Mouse (Mus musculus): Measurements from ENCODE around the gene Ubxn7.

The Ubxn7 gene

DNA sequence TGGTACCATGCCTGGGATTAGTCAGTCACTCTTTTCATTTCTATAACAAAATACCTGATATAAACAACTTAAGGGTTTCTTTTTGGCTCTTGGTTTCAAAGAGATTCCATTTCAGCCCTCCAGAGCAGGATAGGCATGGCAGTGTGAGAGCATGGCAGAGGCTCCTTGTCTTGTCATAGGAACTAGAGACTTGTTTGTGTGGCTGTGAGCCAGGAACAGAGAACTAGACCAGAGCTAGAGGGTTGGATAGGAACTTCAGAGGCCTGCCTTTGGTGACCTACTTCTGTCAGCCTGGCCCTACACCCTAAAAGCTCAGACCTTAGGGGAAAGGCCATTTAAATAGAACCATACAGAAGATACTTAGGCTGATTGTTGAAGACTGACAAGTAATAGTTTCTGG, 50.8 kb downstream of the Ubxn7 start:
- DNase-seq (ENCODE audit: low spot score in 2 of 2) = no peak

- no peak for DNase-seq (ENCODE audit: low spot score in 2 of 2)
Measured at GRCm38 (mm10) chr16:32384885-32385284, 52.8 kb downstream of the Ubxn7 start.

GRCm38 (mm10) chr16:32386826-32387225, 54.8 kb downstream of the Ubxn7 start:
- no peak for DNase-seq (ENCODE audit: low spot score in 2 of 2)

DNA sequence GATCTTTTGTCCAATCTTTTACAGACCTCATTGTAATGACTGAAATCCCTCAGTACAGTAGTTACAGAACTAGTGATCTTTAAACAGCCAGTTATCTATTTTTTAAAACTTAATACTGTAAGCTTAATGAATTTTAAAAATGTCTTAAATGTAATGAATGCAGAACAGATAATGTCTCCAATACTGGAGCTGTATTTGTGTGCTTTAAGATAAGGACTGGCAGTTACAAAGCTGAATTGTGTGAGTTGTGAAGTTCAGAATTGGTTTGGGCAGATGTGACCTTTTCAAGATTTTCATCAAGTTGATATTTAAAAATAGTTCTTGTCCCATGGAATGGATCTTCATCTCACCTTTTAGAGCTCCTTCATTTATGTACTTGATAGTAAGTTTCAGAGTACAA, 57.0 kb downstream of the Ubxn7 start:
- no peak for DNase-seq (ENCODE audit: low spot score in 2 of 2)

GRCm38 (mm10) chr16:32389841-32390240, 57.8 kb downstream of the Ubxn7 start:
- no peak for DNase-seq (ENCODE audit: low spot score in 2 of 2)

GRCm38 (mm10) chr16:32390882-32391281, 58.8 kb downstream of the Ubxn7 start:
- DNase-seq (ENCODE audit: low spot score in 2 of 2) = no peak

GRCm38 (mm10) chr16:32395679-32396540, 63.9 kb downstream of the Ubxn7 start:
- DNase-seq (ENCODE audit: low spot score in 2 of 2) = no peak

- DNase-seq (ENCODE audit: low spot score in 2 of 2) = no peak
Measured at GRCm38 (mm10) chr16:32396541-32396835, 64.4 kb downstream of the Ubxn7 start.

DNA sequence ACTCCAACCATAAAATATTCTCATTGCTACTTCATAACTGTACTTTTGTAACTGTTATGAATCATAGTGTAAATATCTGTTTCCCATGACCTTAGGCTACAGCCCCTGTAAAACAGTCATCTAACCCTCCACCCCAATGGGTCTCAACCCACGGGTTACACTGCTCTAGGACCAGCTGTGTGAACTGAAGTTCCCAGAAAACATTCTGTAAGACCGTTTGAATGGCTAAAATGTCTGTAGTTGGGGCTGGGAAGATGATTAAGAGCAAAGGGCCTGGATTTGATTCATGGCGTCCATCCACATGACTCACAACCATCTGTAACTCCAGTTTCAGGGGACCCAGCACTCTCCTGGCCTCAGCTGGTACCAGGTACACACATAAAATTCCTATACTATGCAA, 66.1 kb downstream of the Ubxn7 start:
- no peak for DNase-seq (ENCODE audit: low spot score in 2 of 2)

DNA sequence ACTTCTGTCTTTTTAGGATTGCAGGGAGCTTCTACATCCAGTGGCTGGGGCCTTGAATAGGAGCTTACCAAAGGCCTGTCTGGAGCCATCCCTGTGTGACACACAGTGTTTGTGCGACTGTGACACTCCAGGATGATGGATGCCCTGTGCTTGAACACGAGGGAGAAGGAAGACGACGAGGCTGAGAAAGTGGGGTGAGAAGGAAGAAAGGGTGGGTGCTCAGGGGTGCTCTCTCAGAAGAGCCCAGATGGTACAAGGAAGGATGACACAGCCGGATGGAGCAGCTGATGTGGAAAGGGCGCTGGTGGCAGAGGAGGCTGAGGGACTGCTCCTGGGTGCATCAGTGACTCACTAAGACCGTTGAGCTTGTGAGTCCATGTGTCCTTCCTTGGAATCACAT, 68.2 kb downstream of the Ubxn7 start, which contains the start of gene Tm4sf19:
Gene Tm4sf19 (plus strand): TSS at position 240 of the 400 bp plus-strand sequence.
- no peak for DNase-seq (ENCODE audit: low spot score in 2 of 2)

DNA sequence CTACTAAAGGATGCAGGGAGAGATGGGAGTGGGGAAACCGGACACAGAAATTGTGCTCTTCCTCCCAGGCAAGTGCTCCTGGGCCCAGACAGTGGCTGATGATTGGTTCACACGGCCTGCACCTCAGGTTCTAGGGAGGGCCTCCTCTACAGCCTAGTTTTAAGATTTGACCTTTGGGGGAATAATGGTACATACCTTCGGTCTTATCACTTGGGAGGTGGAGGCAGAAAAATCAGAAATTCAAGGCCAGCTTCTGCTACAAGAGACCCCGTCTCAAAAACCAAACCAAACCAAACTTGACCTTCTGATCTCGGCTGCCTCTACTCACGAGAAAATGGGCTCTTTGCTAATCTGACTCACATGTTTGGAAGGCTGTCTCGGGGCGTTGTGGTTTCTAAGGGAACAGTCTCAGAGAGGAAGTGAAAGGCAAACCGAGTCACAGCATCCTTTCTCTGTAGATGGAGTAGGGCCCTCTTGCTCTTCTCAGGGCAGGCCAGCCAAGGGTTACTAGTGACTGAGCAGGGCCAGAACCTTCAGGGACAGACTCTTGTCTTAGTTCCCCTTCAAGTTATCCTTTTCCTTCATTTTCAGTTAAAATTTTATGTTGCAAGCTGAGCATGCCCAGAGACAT, 69.4 kb downstream of the Ubxn7 start:
- DNase-seq (ENCODE audit: low spot score in 2 of 2) = no peak

DNA sequence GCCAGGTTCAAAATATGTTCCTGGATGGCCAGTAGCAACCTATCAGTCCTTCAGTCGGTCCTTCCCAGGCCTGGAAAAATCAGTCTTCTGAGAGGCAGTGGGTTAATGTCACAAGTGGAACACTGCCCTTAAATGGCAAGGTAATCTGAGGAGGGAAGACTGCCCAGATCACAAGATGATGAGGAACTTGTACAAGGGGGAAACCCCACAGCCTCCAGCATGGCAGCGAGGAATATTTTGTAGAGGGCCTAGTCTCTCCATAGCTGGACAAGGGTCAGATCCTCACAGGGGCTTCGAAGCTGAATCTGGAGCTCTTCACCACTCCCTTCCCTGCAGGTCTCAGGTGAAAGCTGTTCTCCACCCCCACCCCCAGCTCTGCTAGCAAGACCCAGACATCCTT, 70.8 kb downstream of the Ubxn7 start:
- no peak for DNase-seq (ENCODE audit: low spot score in 2 of 2)

GRCm38 (mm10) chr16:32405716-32406115, 73.7 kb downstream of the Ubxn7 start:
- no peak for DNase-seq (ENCODE audit: low spot score in 2 of 2)

GRCm38 (mm10) chr16:32406671-32407070, 74.6 kb downstream of the Ubxn7 start:
- DNase-seq (ENCODE audit: low spot score in 2 of 2) = no peak

DNA sequence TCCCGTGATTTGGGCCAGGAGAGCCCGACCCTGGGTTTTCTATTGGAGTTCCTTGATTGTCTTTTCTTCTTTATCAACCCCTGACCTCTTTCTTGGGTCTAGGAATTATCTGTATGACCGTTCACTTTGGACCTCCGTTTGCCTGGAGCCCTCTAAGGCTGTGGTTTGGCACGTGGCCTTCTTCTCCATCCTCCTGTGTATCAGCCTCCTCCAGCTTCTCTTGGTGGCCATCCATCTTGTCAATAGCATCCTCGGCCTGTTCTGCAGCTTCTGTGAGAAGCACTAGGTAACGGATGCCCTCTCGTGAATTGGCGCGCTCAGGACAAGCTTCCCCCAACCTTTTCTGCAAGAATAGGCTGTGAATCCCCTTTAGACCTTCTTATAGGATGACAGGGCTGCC, 75.7 kb downstream of the Ubxn7 start:
- no peak for DNase-seq (ENCODE audit: low spot score in 2 of 2)

DNA sequence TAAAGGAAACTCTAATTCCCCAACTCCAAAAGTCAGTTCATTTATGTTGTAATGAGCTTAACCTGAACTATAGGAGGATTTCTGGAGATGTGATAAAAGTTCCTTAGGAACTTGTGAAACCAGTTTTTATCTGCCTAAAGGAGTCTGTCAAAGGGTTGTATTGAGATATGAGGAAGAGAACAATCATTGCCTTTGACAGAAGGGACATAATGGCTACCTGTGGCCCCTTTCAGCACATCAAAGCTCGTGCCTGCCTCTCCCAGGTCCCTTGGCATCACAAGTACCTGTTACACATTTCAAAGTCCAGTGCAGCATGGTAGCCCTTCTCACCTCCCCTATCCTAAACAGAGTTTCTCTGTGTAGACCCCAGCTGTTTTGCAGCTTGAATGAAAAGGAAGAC, 85.4 kb downstream of the Ubxn7 start:
- no peak for DNase-seq (ENCODE audit: low spot score in 2 of 2)

GRCm38 (mm10) chr16:32419517-32420483, 87.7 kb downstream of the Ubxn7 start, which contains the start of gene Tctex1d2:
Gene Tctex1d2, plus strand, starts transcription at chr16:32419702.
- peak; percentile 79 to 82 for DNase-seq (ENCODE audit: low spot score in 2 of 2)

- DNase-seq (ENCODE audit: low spot score in 2 of 2) = no peak
Measured at GRCm38 (mm10) chr16:32427506-32427905, 95.4 kb downstream of the Ubxn7 start.

DNA sequence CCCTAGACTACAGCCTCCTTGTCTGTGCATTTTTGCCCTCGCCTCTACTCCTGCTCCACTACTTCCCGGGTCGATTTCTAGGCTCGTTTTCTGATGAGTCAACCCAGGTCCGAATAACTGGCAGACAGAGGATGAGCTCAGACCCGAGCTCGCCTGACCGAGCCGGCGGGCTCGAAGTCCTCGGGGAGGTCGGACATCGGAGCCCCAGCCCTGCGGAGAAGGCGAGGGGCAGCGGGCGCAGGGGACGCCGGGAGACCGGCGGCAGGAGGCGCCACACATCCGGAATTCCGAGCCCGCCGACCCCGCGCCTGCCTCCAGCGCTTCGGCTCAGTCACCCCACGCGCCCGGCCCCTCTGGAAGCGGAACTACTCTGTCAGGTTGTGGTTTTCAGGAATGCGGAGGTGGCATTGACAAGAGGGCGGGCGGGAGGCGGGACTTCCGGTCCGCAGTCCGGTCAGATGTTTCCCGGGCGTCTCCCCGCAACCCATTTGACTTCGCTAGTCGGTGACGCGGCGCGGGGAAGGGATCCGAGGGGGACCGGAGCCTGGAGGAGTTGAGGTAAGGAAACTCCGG, 98.5 kb downstream of the Ubxn7 start, which contains the start of gene Pcyt1a:
Gene Pcyt1a (plus strand): TSS at position 448 of the 573 bp plus-strand sequence.
- peak; percentile 70 to 78 for DNase-seq (ENCODE audit: low spot score in 2 of 2)

GRCm38 (mm10) chr16:32431047-32431591, 99.1 kb downstream of the Ubxn7 start:
- peak in 1 of 2 experiments; percentile 15 for DNase-seq (ENCODE audit: low spot score in 2 of 2)

- no peak for DNase-seq (ENCODE audit: low spot score in 2 of 2)
Measured at GRCm38 (mm10) chr16:32431926-32432325, 99.9 kb downstream of the Ubxn7 start.

All from thymus, postnatal 10 days (tissue).